Mouse (Mus musculus) right cerebral cortex, postnatal 25 days (tissue): ENCODE data around the gene B4galt4.
"Not testable (repeated sequence)": the region's sequence is repeated elsewhere in the genome, so short reads cannot be mapped to it uniquely, and the experiment has no call there.

Experiments used
- DNase-seq: peaks from one replicate; pipeline ENCODE4 v3.0.0; 2022

B4galt4 gene

DNA sequence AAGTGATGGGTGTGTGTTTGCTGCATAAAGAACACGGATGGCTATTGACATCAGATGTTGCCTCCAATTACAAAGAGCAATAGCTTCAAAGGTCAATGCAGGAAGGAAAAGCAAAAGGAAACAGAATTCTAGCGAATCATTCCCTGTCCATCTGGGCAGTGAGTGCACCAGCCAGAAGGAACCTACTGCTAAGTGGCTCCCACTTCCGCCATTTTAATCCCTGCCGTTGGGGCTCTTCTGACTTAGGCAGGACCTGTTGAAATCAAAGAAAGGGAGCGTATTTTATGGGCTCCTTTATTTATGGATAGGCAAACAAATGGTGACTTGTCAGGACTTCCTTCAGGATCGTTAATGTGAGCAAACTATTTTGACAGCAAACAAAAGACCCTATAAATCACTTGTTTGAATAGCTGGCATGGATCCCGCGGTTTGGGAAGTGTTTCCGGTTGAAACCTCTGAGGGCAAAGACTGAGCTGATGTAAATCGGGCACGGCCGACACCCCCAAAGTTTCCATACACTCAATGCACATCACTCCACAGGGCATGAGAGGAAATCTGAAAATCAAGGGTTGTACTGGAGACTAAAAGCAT is 30.9 kb downstream of the B4galt4 start:
- no peak for DNase-seq

DNA sequence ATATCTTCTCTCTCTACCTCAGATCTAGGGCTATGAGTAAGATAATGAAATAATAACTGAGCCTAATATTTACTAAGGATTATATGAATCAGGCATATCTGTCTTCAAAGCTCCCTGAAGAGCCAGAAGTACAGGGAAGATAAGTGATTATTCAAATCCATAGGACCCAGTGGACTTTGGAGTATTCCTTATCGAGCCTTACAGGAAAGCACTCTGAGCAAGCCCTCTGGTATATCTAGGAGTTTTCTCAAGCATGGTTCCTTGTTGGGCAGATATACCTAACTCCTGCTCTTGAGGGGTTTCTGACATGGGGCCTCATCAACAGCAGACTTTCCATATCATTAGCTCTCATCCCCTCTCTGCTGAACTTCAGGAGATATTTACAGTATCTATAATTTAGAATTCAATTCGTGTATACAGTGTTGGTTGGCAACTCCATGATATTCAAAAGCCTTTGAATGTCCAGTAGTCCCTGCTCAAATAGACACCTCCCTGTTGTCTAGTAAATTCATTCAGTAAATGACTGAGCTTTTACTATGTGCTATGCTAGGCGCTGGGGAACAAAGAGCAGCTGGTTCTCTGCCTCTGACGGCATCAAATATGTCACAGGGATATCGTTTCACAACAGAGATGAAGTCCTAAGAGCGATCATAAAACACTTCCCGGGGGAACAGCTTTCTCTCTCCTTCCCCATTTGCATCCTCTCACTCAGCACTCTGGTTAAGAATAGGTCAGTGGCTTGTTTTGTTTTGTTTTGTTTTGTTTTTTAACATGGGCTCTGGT is 33.1 kb downstream of the B4galt4 start:
- DNase-seq: no peak

DNA sequence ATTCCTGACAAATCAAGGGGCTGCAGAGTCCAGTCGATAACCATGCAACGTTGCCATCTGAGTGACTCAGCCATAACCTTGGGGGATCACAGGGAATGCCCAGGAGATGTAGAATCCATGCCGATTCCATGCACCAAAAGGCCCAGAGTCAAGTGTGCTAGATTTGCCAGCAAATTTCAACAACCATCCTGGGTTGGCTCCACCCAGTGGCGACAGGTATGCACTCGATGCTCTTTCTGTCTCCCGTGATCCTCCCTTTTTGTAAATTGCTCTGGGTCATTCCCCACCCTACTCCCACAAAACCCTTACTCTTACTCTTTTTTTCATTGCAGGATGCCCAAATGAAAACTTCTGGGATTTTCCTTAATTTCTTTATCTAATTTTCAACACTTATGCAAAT is 34.3 kb downstream of the B4galt4 start:
- DNase-seq: no peak

DNA sequence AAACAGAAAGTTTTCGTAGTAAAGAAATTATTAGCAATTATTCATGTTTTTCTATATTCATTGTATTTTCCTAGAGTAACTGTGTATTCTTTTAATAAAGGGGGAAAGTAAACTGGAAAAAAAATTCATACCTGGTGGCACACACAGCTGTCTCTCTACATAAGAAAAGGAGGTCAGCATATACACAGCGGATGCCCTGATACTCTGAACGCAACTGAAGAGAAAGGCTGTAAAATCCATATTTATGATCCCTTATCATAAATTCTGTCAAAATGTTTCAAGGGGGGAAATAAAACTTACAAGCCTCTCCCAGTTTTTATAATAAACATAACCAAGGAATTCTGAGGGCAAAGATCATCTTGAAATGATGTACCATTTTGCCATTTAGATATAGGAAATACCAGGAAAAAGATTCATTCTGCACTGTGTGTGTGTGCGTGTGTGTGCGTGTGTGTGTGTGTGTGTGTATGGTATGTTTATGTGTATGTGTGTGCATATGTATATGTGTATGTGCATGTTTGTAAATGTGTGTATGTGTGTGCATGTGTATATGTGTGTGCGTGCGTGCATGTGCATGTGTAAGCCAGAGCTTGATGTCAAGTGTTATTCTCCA is 39.0 kb downstream of the B4galt4 start:
- DNase-seq: no peak

DNA sequence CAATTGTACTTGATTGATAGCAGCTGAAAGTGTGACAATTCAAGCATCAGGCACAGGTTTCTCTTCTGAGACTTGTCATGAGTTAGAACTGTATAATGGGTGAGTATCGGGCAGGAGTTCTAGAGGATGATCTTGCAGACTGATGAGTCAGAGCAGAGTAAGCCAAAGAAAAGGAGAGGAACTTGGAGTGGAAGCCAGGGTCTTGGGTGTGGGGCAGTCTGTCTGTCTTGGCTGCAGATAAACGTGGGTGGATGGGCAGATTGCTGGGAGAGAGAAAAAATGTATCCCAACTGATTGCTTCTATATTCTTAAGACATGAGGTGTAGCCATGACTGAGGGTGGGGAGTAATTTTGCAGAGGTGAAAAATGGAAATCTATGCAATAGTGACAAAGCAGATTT is 39.9 kb downstream of the B4galt4 start:
- DNase-seq: no peak

DNA sequence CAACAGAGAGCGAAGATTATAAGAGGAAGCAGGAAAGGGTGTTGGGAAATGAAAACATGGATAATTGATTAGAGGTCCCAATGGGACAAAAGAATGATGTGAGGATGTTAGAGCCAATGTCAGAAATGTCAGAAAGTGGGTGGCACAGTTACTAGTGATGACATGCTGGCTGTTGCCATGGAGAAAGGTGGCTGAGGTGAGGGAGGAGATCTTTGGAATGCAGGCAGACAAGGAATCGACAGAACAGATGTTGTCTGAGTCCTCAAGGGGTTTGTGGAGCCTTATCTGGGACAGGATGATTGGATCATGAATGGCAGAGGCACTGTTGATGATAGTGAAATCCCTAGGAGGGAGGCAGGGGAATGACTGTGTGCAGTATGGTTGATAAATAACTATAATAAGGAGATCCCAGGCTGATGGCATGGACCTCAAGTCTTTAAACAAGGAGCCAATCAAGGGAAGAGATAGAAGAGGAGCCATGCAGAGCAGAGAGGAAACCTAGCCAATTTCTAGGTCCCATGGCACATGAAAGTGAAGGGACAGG is 40.5 kb downstream of the B4galt4 start:
- DNase-seq: no peak

DNA sequence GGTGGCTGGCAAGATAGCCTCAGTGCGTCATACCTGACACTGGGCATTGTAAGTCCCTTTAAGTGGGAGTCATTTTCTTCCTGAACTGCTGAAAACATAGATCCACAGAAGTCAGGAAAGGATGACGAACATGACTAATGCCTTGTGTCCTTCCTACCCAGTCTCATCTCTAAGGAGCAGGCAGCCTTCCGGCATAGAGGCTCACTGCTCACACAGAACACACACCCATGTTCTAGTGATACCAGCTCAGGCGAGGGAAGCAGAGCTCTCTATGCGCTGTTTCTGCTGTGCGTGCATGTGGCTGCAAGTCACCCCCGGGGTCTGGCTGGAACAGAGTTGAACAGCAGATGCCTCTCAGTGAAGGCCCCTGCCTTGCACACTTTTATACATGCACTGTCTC is 43.2 kb downstream of the B4galt4 start:
- no peak for DNase-seq

DNA sequence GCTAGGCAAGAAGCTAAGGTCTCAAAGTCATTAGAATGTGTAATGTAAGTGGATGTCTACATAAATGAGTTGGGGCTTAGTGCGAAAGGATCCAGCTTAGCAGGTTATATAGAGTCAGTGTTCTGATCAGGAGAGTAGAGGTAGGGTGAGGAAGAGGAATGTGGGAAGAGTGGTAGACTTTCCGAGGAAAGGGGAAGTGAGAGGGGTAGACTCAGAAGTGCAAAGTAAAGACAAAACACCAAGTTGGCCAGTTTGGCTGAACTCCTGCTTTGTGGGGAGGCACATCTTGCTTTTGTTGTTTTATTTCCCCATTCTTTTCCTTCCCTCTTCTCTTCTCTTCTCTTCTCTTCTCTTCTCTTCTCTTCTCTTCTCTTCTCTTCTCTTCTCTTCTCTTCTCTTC is 47.0 kb downstream of the B4galt4 start:
- no peak for DNase-seq

DNA sequence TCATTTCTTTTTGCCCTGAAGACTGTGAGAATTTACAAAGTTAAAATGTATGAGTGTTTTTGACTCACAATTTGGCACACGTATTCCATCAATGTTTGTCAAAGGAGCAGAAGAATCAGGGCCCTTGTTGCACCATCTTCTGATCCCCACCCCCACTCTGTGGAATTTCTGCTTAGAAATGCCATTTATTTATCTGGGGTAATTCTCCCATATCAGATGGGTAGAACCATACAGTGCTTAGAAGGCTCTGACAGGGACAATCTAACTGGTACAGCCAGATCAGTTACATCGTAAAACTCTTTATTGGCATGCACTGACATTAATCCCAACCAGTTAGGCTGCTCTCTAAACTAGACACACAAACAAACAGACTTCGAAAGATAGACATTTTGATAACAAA is 47.9 kb downstream of the B4galt4 start:
- DNase-seq: no peak

DNA sequence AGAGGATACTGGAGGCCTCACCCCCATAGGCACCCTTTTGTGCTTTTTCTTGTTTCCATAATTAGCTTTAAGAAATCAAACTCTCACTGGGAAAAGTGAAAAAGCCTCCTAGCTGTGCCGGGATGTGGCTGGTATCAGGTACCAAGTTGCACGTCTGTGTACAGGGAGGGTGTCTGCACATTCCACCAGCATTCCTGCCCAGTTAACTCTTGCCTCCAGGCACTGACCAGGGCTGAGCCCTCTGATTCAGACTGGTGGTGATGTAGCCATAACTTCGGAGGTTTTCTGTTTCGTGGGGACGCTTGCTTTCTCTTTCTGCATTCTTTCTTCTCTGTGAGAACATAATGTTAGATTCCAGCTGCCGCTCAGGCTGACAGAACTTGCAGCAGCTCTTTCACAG is 51.1 kb downstream of the B4galt4 start:
- DNase-seq: no peak

DNA sequence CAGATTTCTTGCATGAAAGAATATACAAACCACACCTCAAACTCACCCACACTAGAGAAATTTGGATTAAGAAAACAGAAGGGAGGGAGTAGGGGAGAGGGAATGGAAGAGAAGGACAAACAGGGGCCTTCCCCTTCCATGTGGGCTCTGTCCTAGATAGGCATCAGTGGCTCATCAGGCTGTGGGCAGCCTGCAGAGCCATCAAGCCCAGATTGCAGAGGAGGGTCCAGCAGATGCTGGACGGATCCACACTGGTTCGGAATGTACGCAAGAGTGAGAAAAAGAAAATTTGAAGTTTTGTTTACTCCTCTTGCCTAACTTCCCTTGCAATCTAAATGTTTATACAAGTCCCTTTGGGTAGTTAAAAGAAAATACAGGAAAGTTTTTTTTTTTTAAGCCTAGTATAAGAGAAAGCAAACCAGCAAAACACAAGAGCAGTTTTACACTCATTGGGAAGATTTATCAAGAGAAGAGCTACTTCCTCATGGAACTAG is 56.9 kb downstream of the B4galt4 start:
- DNase-seq: no peak

DNA sequence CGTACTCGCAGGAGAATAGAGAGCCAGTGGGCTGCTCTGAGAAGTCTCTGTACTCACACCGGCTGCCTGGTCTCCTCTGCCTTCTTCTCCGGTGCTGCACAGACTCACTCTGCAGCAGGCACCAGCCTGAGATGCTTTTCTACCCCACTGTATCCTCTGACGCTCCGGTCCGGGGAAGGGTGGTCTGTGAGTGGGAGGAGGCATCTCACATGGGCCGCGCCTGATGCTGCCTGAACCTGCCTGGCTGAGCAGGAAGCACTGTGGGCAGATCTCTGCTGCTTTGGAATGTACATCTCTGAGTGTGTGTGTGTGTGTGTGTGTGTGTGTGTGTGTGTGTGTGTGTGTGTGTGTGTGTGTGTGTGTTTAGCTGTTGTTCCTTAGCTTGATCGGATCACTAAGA is 58.0 kb downstream of the B4galt4 start, which contains the start of gene Upk1b:
Gene Upk1b (minus strand): TSS at position 238 of the 400 bp plus-strand sequence.
- DNase-seq: no peak

DNA sequence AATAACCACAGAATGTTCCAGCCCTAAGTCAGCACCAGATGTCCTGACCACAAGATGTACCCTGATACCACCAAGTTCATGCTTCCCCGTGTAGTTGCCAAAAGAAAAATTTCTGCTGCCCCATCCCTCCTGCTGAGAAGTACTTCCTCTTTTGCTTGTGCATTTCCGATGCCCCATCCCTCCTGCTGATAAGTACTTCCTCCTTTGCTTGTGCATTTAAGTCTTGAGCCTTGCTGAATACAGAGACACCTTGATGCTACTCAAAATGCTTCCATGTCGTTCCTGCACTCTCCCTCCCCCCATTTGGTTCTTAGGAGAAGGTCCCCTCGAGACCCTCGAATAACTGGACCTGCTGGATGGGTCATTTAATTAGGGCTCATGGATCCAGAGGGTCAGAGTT is 65.7 kb downstream of the B4galt4 start:
- not testable (repeated sequence) for DNase-seq

DNA sequence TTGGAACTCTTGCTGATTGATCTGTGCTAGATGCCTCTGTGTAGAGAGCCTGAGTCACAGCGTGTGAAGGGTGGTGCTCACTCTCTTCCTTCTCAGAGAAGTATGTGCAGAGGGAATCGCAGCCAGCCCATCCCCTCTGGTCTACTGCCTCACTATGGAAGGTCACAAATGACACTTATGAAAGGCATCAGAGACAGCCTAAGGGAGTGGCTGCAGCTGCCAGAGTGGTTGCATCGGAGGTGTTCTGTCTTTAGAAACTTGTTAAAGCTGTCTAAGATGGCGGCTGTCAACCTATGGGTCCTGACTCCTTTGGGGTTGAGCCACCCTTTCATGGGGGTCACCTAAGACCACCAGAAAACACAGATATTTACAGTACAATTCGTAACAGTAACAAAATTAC is 68.1 kb downstream of the B4galt4 start:
- DNase-seq: no peak

DNA sequence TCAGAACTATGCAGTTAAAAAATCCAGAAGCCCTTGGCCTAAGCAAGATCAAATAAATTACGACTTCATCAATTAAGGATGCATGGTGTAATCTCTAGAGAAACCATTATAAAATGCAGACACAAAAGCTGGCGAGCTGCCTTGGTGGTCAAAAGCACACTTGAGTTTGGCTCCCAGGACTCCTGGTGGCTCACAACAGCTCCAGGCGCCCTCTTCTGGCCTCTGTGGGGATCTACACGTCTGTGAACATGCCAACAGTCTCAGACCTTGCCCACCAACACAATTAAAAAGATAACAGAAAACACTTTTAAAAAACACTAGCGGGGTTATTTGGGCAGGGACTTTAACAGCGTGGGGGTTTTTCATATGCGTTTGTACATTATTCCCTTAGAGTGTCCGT is 70.5 kb downstream of the B4galt4 start:
- peak; percentile 37 for DNase-seq
